Mouse (Mus musculus): ENCODE results near the gene Acot6. TPM values are rescaled to one million over a fixed set of nuclear protein-coding genes. Genes with fewer than 3 reads are reported as not detected.
"Not testable (repeated sequence)": the region's sequence is repeated elsewhere in the genome, so short reads cannot be mapped to it uniquely, and the experiment has no call there.

Gene Acot6
- polyA plus RNA-seq, 2 experiments, result 2.2 to 4.0 TPM

DNA sequence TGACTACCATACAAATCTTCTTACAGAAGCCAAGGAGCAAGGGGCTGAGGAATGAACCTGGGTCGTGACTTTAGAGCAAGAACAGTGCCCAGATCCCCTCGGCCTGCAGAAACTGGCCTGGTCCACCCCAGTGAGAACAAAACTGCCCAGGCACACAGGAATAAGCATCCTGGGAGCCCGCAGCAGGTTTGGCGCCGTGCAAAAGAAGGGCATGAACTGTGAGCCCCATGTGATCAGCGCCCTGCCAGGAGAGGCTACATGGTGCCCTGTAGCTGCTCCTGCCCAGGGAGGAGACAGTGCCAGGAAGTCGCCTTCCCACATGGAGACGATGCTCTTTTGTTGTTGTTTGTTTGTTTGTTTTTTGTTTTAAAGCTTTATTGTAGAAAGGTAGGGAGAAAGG is 35.8 kb upstream of the Acot6 start:
- H3K27ac ChIP-seq (replicated peaks; ENCODE audit: low read depth, low read length), result no peak overlapping the region
- no peak overlapping the region for H3K4me3 ChIP-seq (replicated peaks; ENCODE audit: low read length)
- ATAC-seq (ENCODE audit: low FRiP score, low read depth) (no peak), DNase-seq (ENCODE audit: low spot score) (no peak)
- H3K9me3 ChIP-seq (ENCODE audit: control insufficient read depth, low read length), result no peaks in the 10 kb centered on the region; the same call in 1 of the 2 replicates
- H3K36me3 ChIP-seq (ENCODE audit: control insufficient read depth, insufficient read depth, low read length), result no peaks in the 10 kb centered on the region
- WGBS, result 79% methylated on average over 8 of the region's 8 CpGs
- no peak for TF ChIP-seq POLR2A (IDR thresholded peaks at IDR 0.05; ENCODE audit: borderline replicate concordance, extremely low read depth, insufficient read depth, insufficient read length)
- H3K27me3 ChIP-seq (ENCODE audit: control insufficient read depth, insufficient read depth, low read length), result peaks cover 10% of the 10 kb centered on the region; the same call in 1 of the 2 replicates
- no peaks in the 10 kb centered on the region for H3K4me1 ChIP-seq (ENCODE audit: control insufficient read depth, insufficient read depth, low read length)
- H3K4me2 ChIP-seq (replicated peaks; ENCODE audit: low read depth, low read length, severe bottlenecking), result no peak overlapping the region
- H3K9ac ChIP-seq (ENCODE audit: low read depth, low read length, severe bottlenecking), result no peak overlapping the region

DNA sequence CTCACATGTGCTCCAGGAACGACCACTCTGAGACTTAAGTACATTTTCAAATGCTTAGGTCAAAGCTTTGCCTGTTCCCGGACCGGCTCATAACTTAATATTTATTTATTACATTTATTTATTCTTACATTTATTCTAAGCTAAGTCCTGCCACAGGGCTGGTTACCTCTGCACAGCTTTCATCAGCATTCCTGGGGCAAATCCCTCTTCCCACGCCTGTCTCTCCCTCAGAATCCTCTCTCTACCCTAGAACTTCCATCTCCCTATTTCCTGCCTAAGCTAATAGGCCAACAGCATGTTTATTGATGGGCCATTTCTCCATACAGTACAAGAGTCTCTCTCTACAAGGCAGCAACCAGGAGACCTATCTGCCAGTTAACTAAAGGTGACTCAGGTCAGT is 32.7 kb upstream of the Acot6 start:
- WGBS, result 76% methylated on average over 4 of the region's 4 CpGs
- Histone ChIP-seq H3K4me2 (replicated peaks; ENCODE audit: low read depth, low read length, severe bottlenecking) (no peak overlapping the region), H3K27ac (replicated peaks; ENCODE audit: low read depth, low read length) (no peak overlapping the region), H3K9ac (ENCODE audit: low read depth, low read length, severe bottlenecking) (no peak overlapping the region), H3K4me1 (ENCODE audit: control insufficient read depth, insufficient read depth, low read length) (no peaks in the 10 kb centered on the region), H3K36me3 (ENCODE audit: control insufficient read depth, insufficient read depth, low read length) (no peaks in the 10 kb centered on the region), H3K27me3 (ENCODE audit: control insufficient read depth, insufficient read depth, low read length) (peaks cover 22% of the 10 kb centered on the region; the same call in 1 of the 2 replicates), H3K9me3 (ENCODE audit: control insufficient read depth, low read length) (no peaks in the 10 kb centered on the region; the same call in 1 of the 2 replicates), H3K4me3 (replicated peaks; ENCODE audit: low read length) (no peak overlapping the region)
- ATAC-seq (ENCODE audit: low FRiP score, low read depth) (no peak), DNase-seq (ENCODE audit: low spot score) (no peak)
- no peak for TF ChIP-seq POLR2A (IDR thresholded peaks at IDR 0.05; ENCODE audit: borderline replicate concordance, extremely low read depth, insufficient read depth, insufficient read length)

DNA sequence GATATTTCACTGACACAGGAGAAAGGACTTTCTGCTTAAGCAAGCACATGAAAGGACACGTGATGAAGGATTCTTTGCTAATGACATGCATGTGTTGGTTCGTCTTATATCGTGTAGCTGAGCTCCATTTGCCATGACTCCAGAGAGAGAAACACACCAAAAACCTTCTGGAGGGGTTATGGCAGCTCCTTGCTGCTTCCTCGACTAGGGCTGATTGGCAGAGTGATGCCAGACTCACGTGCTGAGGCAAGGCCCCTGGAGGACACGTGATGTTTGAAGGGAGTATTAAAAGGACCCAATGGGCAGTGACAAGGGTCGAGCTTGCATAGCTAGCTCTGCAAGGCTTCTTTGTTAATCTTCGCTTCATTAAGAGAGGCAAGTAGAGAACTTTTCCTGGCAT is 32.2 kb upstream of the Acot6 start:
- ATAC-seq (ENCODE audit: low FRiP score, low read depth) (no peak), DNase-seq (ENCODE audit: low spot score) (no peak)
- Histone ChIP-seq H3K4me3 (replicated peaks; ENCODE audit: low read length) (no peak overlapping the region), H3K9me3 (ENCODE audit: control insufficient read depth, low read length) (no peaks in the 10 kb centered on the region; the same call in 1 of the 2 replicates), H3K4me2 (replicated peaks; ENCODE audit: low read depth, low read length, severe bottlenecking) (no peak overlapping the region), H3K27me3 (ENCODE audit: control insufficient read depth, insufficient read depth, low read length) (peaks cover 22% of the 10 kb centered on the region; the same call in 1 of the 2 replicates), H3K9ac (ENCODE audit: low read depth, low read length, severe bottlenecking) (no peak overlapping the region), H3K36me3 (ENCODE audit: control insufficient read depth, insufficient read depth, low read length) (no peaks in the 10 kb centered on the region), H3K4me1 (ENCODE audit: control insufficient read depth, insufficient read depth, low read length) (no peaks in the 10 kb centered on the region), H3K27ac (replicated peaks; ENCODE audit: low read depth, low read length) (no peak overlapping the region)
- no peak for TF ChIP-seq POLR2A (IDR thresholded peaks at IDR 0.05; ENCODE audit: borderline replicate concordance, extremely low read depth, insufficient read depth, insufficient read length)
- 48% methylated on average over 8 of the region's 8 CpGs for WGBS

DNA sequence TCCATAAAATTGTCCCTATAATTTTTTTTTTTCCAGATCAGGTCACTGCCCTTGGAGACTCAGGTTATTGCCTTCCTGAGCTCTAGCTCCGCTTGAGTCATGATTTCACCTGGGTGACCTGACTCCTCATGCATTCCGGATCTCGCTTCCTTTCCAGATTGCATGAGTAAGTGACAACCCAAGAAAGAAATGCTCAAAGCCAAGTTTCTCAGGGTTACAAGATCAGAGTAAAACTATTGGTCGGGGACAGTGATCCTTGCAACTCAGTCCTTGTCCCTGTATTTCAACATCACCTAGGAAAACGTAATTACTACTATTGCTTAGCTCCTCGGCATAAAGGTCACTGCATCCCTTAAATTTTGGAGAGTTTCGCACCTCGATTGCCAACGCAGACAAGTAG is 31.5 kb upstream of the Acot6 start, which contains the start of gene Acot5:
Gene Acot5 (plus strand): TSS at position 340 of the 400 bp plus-strand sequence.
- H3K4me2 ChIP-seq (replicated peaks; ENCODE audit: low read depth, low read length, severe bottlenecking), result peak within 1 kb of the TSS; percentile 57
- TF ChIP-seq POLR2A (IDR thresholded peaks at IDR 0.05; ENCODE audit: borderline replicate concordance, extremely low read depth, insufficient read depth, insufficient read length), result no peak
- no peak within 1 kb of the TSS for H3K27ac ChIP-seq (replicated peaks; ENCODE audit: low read depth, low read length)
- no peaks in the 10 kb centered on the region for H3K4me1 ChIP-seq (ENCODE audit: control insufficient read depth, insufficient read depth, low read length)
- peak within 1 kb of the TSS; percentile 21; the same call in 1 of the 2 replicates for H3K9ac ChIP-seq (ENCODE audit: low read depth, low read length, severe bottlenecking)
- peaks cover 22% of the 10 kb centered on the region; the same call in 1 of the 2 replicates for H3K27me3 ChIP-seq (ENCODE audit: control insufficient read depth, insufficient read depth, low read length)
- WGBS, result 48% methylated on average over 9 of the region's 9 CpGs
- H3K36me3 ChIP-seq (ENCODE audit: control insufficient read depth, insufficient read depth, low read length), result no peaks in the 10 kb centered on the region
- H3K9me3 ChIP-seq (ENCODE audit: control insufficient read depth, low read length), result no peaks in the 10 kb centered on the region
- DNase-seq (ENCODE audit: low spot score) (no peak), ATAC-seq (ENCODE audit: low FRiP score, low read depth) (no peak)
- H3K4me3 ChIP-seq (replicated peaks; ENCODE audit: low read length), result peak within 1 kb of the TSS; percentile 39

DNA sequence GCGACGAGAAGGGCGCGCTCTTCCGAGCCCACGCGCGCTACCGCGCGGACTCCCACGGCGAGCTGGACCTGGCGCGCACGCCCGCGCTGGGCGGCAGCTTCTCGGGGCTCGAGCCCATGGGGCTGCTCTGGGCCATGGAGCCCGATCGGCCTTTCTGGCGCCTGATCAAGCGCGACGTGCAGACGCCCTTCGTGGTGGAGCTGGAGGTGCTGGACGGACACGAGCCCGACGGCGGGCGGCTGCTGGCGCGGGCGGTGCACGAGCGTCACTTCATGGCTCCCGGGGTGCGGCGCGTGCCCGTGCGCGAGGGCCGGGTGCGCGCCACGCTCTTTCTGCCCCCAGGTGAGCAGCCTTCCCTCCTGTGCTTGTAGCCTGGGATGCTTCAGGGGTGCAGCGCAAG is 30.9 kb upstream of the Acot6 start:
- DNase-seq (ENCODE audit: low spot score); ATAC-seq (ENCODE audit: low FRiP score, low read depth); H3K4me1 ChIP-seq (ENCODE audit: control insufficient read depth, insufficient read depth, low read length); H3K27ac ChIP-seq (replicated peaks; ENCODE audit: low read depth, low read length); H3K36me3 ChIP-seq (ENCODE audit: control insufficient read depth, insufficient read depth, low read length); H3K9me3 ChIP-seq (ENCODE audit: control insufficient read depth, low read length): not testable (repeated sequence)
- peak overlapping the region; percentile 21; the same call in 1 of the 2 replicates for H3K9ac ChIP-seq (ENCODE audit: low read depth, low read length, severe bottlenecking)
- H3K27me3 ChIP-seq (ENCODE audit: control insufficient read depth, insufficient read depth, low read length), result peaks cover 22% of the 10 kb centered on the region; the same call in 1 of the 2 replicates
- peak overlapping the region; percentile 39 for H3K4me3 ChIP-seq (replicated peaks; ENCODE audit: low read length)
- 2% methylated on average over 34 of the region's 52 CpGs for WGBS
- H3K4me2 ChIP-seq (replicated peaks; ENCODE audit: low read depth, low read length, severe bottlenecking), result peak overlapping the region; percentile 57

DNA sequence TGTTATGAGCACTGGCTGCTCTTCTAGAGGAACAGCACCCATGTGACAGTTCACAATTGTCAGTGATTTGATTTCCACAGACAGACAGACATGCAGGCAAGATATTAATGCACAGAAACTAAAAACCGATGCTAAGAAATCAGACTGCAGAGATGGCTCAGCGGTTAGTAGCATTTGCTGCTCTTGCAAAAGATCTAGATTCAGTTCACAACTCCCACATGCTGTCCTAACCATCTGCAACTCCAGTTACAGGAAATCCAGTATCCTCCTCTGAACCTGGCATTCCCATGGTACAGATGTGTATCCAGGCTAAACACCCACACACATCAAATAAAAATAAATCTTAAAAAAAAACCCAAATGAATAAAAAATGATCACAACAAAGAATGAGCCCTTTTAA is 28.8 kb upstream of the Acot6 start:
- no peaks in the 10 kb centered on the region for H3K4me1 ChIP-seq (ENCODE audit: control insufficient read depth, insufficient read depth, low read length)
- H3K4me2 ChIP-seq (replicated peaks; ENCODE audit: low read depth, low read length, severe bottlenecking), result no peak overlapping the region
- no peak for TF ChIP-seq POLR2A (IDR thresholded peaks at IDR 0.05; ENCODE audit: borderline replicate concordance, extremely low read depth, insufficient read depth, insufficient read length)
- peaks cover 22% of the 10 kb centered on the region; the same call in 1 of the 2 replicates for H3K27me3 ChIP-seq (ENCODE audit: control insufficient read depth, insufficient read depth, low read length)
- H3K4me3 ChIP-seq (replicated peaks; ENCODE audit: low read length), result no peak overlapping the region
- DNase-seq (ENCODE audit: low spot score), result no peak
- no peak for ATAC-seq (ENCODE audit: low FRiP score, low read depth)
- H3K27ac ChIP-seq (replicated peaks; ENCODE audit: low read depth, low read length), result no peak overlapping the region
- no peaks in the 10 kb centered on the region for H3K9me3 ChIP-seq (ENCODE audit: control insufficient read depth, low read length)
- 84% methylated on average over 2 of the region's 2 CpGs for WGBS
- no peak overlapping the region for H3K9ac ChIP-seq (ENCODE audit: low read depth, low read length, severe bottlenecking)
- H3K36me3 ChIP-seq (ENCODE audit: control insufficient read depth, insufficient read depth, low read length), result no peaks in the 10 kb centered on the region
